Mouse (Mus musculus): ENCODE data around the gene Kcnk3.

GRCm38 (mm10) chr5:30650756-30651155 is 62.8 kb downstream of the Kcnk3 start:
- TF ChIP-seq GATA1 (IDR thresholded peaks at IDR 0.05; ENCODE audit: low read length) (no peak), TAL1 (IDR thresholded peaks at IDR 0.05; ENCODE audit: low read length) (no peak)
